Mouse (Mus musculus) myocyte (in vitro differentiated cells): ENCODE measurements around the gene Agbl2.

Experiments used
- CEBPB ChIP-seq: IDR thresholded peaks from 2 replicates; pipeline ENCODE4 v1.6.1; 2011; ENCODE audit warnings: mild to moderate bottlenecking, moderate library complexity; ENCODE audit not compliant: poor library complexity, insufficient read depth, severe bottlenecking
- E2F4 ChIP-seq: IDR thresholded peaks from one replicate; pipeline ENCODE4 v1.6.1; 2011; ENCODE audit warnings: mild to moderate bottlenecking, control low read depth, moderate library complexity; ENCODE audit not compliant: insufficient read depth
- MAX ChIP-seq: IDR thresholded peaks from one replicate; pipeline ENCODE4 v1.6.1; 2011; ENCODE audit warnings: low read depth, mild to moderate bottlenecking, control low read depth
- MYOD1 ChIP-seq, 3 experiments: IDR thresholded peaks; one replicate each; pipeline ENCODE4 v1.6.1; 2011; ENCODE audit warnings: control low read depth in 2 of 3, low read depth in 2 of 3, mild to moderate bottlenecking in 2 of 3, moderate library complexity in 1 of 3; ENCODE audit not compliant: insufficient read length in 2 of 3, control insufficient read depth in 1 of 3
- MYOG ChIP-seq, 3 experiments: IDR thresholded peaks; one replicate each; pipeline ENCODE4 v1.6.1; 2011; ENCODE audit warnings: control low read depth in 2 of 3, low read depth in 2 of 3, mild to moderate bottlenecking in 2 of 3; ENCODE audit not compliant: insufficient read length in 2 of 3, control insufficient read depth in 1 of 3, insufficient read depth in 1 of 3
- POLR2A ChIP-seq: IDR thresholded peaks from one replicate; pipeline ENCODE4 v1.6.1; 2011; ENCODE audit warnings: low read depth, mild to moderate bottlenecking, control low read depth, moderate library complexity; ENCODE audit not compliant: insufficient read length
- POLR2AphosphoS2 ChIP-seq: IDR thresholded peaks from one replicate; pipeline ENCODE4 v1.6.1; 2011; ENCODE audit warnings: low read depth, control low read depth; ENCODE audit not compliant: insufficient read length
- REST ChIP-seq: IDR thresholded peaks from one replicate; pipeline ENCODE4 v1.6.1; 2011; ENCODE audit warnings: mild to moderate bottlenecking, control low read depth, moderate library complexity; ENCODE audit not compliant: insufficient read depth, insufficient read length
- TCF12 ChIP-seq: IDR thresholded peaks from one replicate; pipeline ENCODE4 v1.6.1; 2011; ENCODE audit warnings: mild to moderate bottlenecking, control low read depth; ENCODE audit not compliant: poor library complexity, insufficient read depth, severe bottlenecking
- TCF3 ChIP-seq: IDR thresholded peaks from one replicate; pipeline ENCODE4 v1.6.1; 2011; ENCODE audit warnings: low read depth, control low read depth; ENCODE audit not compliant: insufficient read length
- USF1 ChIP-seq: IDR thresholded peaks from one replicate; pipeline ENCODE4 v1.6.1; 2011; ENCODE audit warnings: low read depth, mild to moderate bottlenecking, control low read depth, moderate library complexity

DNA sequence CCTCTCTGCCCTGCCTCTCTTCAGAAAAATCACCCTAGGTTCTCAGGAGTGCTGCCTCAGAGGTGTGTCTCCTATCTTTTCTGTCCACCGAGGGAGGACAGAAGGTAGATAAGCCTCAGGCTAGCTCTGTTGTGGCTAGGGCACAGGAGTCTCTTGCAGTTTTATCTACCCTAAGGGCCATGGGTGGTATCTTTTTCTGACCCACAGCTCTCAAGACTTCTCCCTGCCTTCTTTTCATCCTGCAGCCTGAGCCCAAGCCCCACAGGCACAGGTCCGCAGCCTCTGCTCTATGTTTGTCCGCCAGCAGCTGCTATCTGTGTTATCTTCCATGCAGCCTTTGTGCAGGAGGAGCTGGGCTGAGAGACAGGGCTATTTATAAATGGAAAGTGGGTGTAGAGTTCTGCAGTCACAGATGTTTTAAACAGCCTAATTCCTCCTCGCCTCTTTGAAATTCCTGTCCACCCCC, 87.6 kb downstream of the Agbl2 start:
- TF ChIP-seq POLR2A (peak; percentile 17), MAX (no peak), USF1 (no peak), POLR2AphosphoS2 (peak; percentile 21), TCF12 (peak; percentile 64), MYOD1 (IDR thresholded peaks at IDR 0.05; ENCODE audit: control insufficient read depth in 1 of 3, insufficient read length in 2 of 3, low read depth in 2 of 3) (peak; percentile 35 to 89 (median 81)), E2F4 (no peak), REST (no peak), CEBPB (0 out of 2 replicates have a peak, but pooled peaks have one; percentile 48), MYOG (IDR thresholded peaks at IDR 0.05; ENCODE audit: control insufficient read depth in 1 of 3, insufficient read depth in 1 of 3, insufficient read length in 2 of 3, low read depth in 2 of 3) (peak; percentile 70 to 88 (median 85)), TCF3 (no peak)
